Mouse (Mus musculus) gonadal fat pad, adult 2 months (tissue): ENCODE results near the gene Ap1ar. TPM values are rescaled to one million over a fixed set of nuclear protein-coding genes. Genes with fewer than 3 reads are reported as not detected.

ENCODE experiments used
- polyA plus RNA-seq: library from polyadenylated mRNA; depleted of rRNA; stranded (reverse); fragments of >200 nt; gene quantifications from 2 replicates; pipeline ENCODE4 v1.2.3, GENCODE M21; 2012; rRNA removed

The Ap1ar gene
- polyA plus RNA-seq, 1 experiment, result 12.7 TPM

Other genes with a start within 250 kb of the Ap1ar start
- gene Neurog2, start 204.4 kb downstream of the Ap1ar start, polyA plus RNA-seq, result not detected in 2 replicates
- 2.9 and 3.1 TPM in 2 replicates for gene Alpk1, start 57.0 kb downstream of the Ap1ar start, polyA plus RNA-seq
- gene Tifa, start 47.7 kb downstream of the Ap1ar start, polyA plus RNA-seq, result 2.7 and 3.6 TPM in 2 replicates
- 5.3 and 7.5 TPM in 2 replicates for gene Fam241a, start 58.8 kb upstream of the Ap1ar start, polyA plus RNA-seq